Mouse (Mus musculus) liver, embryonic 15.5 days (tissue): ENCODE measurements around the gene Serinc2. TPM values are rescaled to one million over a fixed set of nuclear protein-coding genes. Genes with fewer than 3 reads are reported as not detected.
"Not testable (repeated sequence)": the region's sequence is repeated elsewhere in the genome, so short reads cannot be mapped to it uniquely, and the experiment has no call there.

Experiments used
- ATAC-seq: fragments of 200-750 bp; cut with Nextera tagmentation; 2 replicates; pipeline ENCODE4 v1.8.0; 2017; ENCODE audit warnings: moderate number of reproducible peaks, mild to moderate bottlenecking, moderate library complexity; ENCODE audit not compliant: insufficient read depth
- H3K27ac ChIP-seq: fragments of 300-500 bp; sonication (generic); replicated peaks from 2 replicates; pipeline ENCODE4 v1.5.1; 2015; ENCODE audit warnings: mild to moderate bottlenecking, inconsistent platforms
- H3K27me3 ChIP-seq: fragments of 300-500 bp; sonication (generic); 2 replicates; pipeline ENCODE4 v1.6.1; 2015; ENCODE audit warnings: mild to moderate bottlenecking, inconsistent platforms
- H3K36me3 ChIP-seq: fragments of 300-500 bp; sonication (generic); replicated peaks from 2 replicates; pipeline ENCODE4 v1.6.1; 2015; ENCODE audit warnings: moderate library complexity, mild to moderate bottlenecking, inconsistent platforms
- H3K4me1 ChIP-seq: fragments of 300-500 bp; sonication (generic); replicated peaks from 2 replicates; pipeline ENCODE4 v1.6.1; 2015; ENCODE audit warnings: inconsistent platforms
- H3K4me2 ChIP-seq: fragments of 300-500 bp; sonication (generic); 2 replicates; pipeline ENCODE4 v1.6.1; 2015; ENCODE audit warnings: moderate library complexity, mild to moderate bottlenecking, inconsistent platforms
- H3K4me3 ChIP-seq: fragments of 300-500 bp; sonication (generic); replicated peaks from 2 replicates; pipeline ENCODE4 v1.5.1; 2015; ENCODE audit warnings: mild to moderate bottlenecking, inconsistent platforms
- H3K9ac ChIP-seq: fragments of 300-500 bp; sonication (generic); 2 replicates; pipeline ENCODE4 v1.6.1; 2015; ENCODE audit warnings: moderate library complexity, mild to moderate bottlenecking, inconsistent platforms
- H3K9me3 ChIP-seq: fragments of 300-500 bp; sonication (generic); replicated peaks from 2 replicates; pipeline ENCODE4 v1.6.1; 2016; ENCODE audit warnings: inconsistent platforms
- WGBS: fragments of 180-500 bp; shearing (Covaris S2); methylation state at CpG from one replicate; pipeline ENCODE4 v1.1.7; 2015; ENCODE audit warnings: mixed read lengths; ENCODE audit not compliant: insufficient replicate concordance; 5-methylcytosine and 5-hydroxymethylcytosine counted together
- polyA plus RNA-seq: library from polyadenylated mRNA; unstranded; fragments of >200 nt; fragmentation: Nextera tagmentation; extraction: Ambion mirVana; gene quantifications from 2 replicates; pipeline ENCODE4 v1.2.1, GENCODE M21; 2015

Gene Serinc2
- polyA plus RNA-seq, 1 experiment from 2014 or later: 1.3 TPM

DNA sequence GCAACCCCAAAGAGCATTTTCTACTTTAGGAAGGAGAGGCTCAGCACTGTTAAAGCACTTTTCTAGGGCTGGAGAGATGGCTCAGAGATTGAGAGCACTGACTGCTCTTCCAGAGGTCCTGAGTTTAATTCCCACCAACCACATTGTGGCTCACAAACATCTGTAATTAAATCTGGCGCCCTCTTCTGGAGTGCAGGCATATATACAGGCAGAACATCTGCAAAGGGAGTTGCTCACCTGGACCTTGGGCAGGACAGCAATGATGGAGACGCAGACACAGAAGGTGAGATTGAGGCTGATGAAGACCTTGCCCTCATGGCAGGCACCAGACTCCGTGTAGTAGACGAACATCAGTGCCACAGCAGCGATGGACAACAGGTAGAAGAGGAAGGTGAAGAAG is 18.6 kb downstream of the Serinc2 start:
- H3K4me1 ChIP-seq: peaks cover 8% of the 10 kb centered on the region; the same call in 1 of the 2 replicates
- H3K27ac ChIP-seq: no peak overlapping the region
- no peaks in the 10 kb centered on the region for H3K36me3 ChIP-seq
- H3K27me3 ChIP-seq: peaks cover 43% of the 10 kb centered on the region
- WGBS: 21% methylated on average over 5 of the region's 5 CpGs
- H3K4me3 ChIP-seq: no peak overlapping the region
- no peaks in the 10 kb centered on the region for H3K9me3 ChIP-seq
- no peak overlapping the region for H3K9ac ChIP-seq
- H3K4me2 ChIP-seq: no peak overlapping the region
- ATAC-seq: no peak

DNA sequence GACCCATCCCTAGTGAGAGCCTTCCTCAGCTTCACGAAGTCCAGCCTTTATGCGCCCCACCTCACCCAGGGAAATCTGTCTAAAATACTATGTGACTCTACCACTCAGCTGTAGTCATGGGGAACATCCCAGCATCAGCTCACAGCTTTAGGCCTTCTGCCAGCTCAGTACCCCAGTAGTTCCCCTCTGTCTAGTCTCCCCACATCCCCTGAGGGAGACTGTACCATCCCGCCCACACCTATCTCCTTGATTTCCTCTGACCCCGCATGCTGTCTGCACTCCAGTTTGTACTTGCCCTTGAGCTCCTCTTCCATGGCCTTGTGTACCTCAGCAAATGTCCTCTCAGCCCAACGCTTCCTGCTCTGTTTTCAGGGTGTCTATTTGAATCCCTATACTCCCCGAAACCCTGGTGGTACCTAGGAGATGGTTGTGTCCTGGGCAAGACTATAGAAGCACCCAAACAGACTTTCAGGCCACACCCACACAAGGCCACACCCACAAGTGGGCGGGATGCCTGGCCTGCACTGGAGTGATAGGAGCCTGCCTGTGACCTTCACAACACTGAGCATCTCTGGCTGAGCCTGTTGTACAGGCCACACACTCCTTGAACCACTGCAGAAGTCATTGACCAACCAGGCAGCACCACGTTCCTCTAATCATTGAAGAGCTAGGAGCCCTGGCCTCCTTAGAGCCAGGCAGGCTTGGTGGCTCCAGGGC is 26.4 kb downstream of the Serinc2 start:
- Histone ChIP-seq H3K9me3 (no peaks in the 10 kb centered on the region), H3K27ac (peak overlapping the region; percentile 97), H3K4me2 (peak overlapping the region; percentile 71), H3K4me3 (peak overlapping the region; percentile 60), H3K36me3 (no peaks in the 10 kb centered on the region), H3K27me3 (peaks cover 3% of the 10 kb centered on the region), H3K9ac (peak overlapping the region; percentile 60), H3K4me1 (peaks cover 40% of the 10 kb centered on the region)
- WGBS: 44% methylated on average over 8 of the region's 8 CpGs
- ATAC-seq: peak; percentile 97

GRCm38 (mm10) chr4:130251763-130252162 is 27.2 kb downstream of the Serinc2 start:
- WGBS: 33% methylated on average over 3 of the region's 3 CpGs
- H3K27ac ChIP-seq: peak overlapping the region; percentile 97
- peaks cover 40% of the 10 kb centered on the region for H3K4me1 ChIP-seq
- ATAC-seq: no peak
- H3K9me3 ChIP-seq: no peaks in the 10 kb centered on the region
- H3K9ac ChIP-seq: peak overlapping the region; percentile 60
- peaks cover 11% of the 10 kb centered on the region for H3K27me3 ChIP-seq
- H3K36me3 ChIP-seq: no peaks in the 10 kb centered on the region
- H3K4me3 ChIP-seq: peak overlapping the region; percentile 60
- H3K4me2 ChIP-seq: peak overlapping the region; percentile 71

DNA sequence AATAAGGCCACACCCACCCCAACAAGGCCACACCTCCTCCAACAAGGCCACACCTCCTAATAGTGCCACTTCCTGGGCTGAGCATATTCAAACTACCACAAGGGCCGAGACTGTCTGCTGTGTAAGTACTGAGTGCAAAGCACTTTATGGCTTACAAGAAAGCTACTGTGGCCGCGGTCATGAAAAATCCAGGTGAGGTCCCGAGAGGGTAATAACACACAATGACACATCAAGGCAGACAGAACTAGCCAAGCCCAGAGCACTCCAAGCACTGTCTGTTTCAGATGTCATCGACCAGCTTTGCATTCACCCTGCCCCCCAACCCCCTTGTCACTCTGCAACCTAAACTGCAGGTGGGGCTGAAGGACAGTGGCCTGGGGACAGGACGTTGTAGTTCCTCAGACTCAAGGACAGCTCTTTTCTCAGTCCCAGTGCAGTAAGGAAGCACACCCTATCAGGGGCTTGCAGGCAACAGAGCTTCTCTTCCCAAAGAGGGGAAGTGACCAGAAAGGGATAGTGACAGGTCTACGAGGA is 27.8 kb downstream of the Serinc2 start:
- Histone ChIP-seq H3K36me3 (no peaks in the 10 kb centered on the region), H3K9ac (peak overlapping the region; percentile 60), H3K27me3 (peaks cover 17% of the 10 kb centered on the region), H3K4me2 (peak overlapping the region; percentile 71), H3K9me3 (no peaks in the 10 kb centered on the region), H3K4me1 (peaks cover 45% of the 10 kb centered on the region), H3K27ac (peak overlapping the region; percentile 97), H3K4me3 (peak overlapping the region; percentile 60)
- 21% methylated on average over 7 of the region's 7 CpGs for WGBS
- no peak for ATAC-seq

GRCm38 (mm10) chr4:130248636-130249035 is 30.4 kb downstream of the Serinc2 start:
- H3K9me3 ChIP-seq: no peaks in the 10 kb centered on the region
- 58% methylated on average over 3 of the region's 3 CpGs for WGBS
- no peak overlapping the region for H3K4me3 ChIP-seq
- H3K36me3 ChIP-seq: no peaks in the 10 kb centered on the region
- no peak for ATAC-seq
- no peak overlapping the region for H3K9ac ChIP-seq
- no peak overlapping the region for H3K4me2 ChIP-seq
- peaks cover 63% of the 10 kb centered on the region for H3K4me1 ChIP-seq
- no peak overlapping the region for H3K27ac ChIP-seq
- H3K27me3 ChIP-seq: peaks cover 28% of the 10 kb centered on the region

GRCm38 (mm10) chr4:130246132-130246531 is 32.9 kb downstream of the Serinc2 start:
- no peak overlapping the region for H3K4me3 ChIP-seq
- no peak overlapping the region for H3K27ac ChIP-seq
- H3K4me2 ChIP-seq: no peak overlapping the region
- no peaks in the 10 kb centered on the region for H3K36me3 ChIP-seq
- peaks cover 58% of the 10 kb centered on the region for H3K4me1 ChIP-seq
- H3K9me3 ChIP-seq: no peaks in the 10 kb centered on the region
- ATAC-seq: no peak
- no peak overlapping the region for H3K9ac ChIP-seq
- 1% methylated on average over 6 of the region's 6 CpGs for WGBS
- H3K27me3 ChIP-seq: peaks cover 28% of the 10 kb centered on the region

DNA sequence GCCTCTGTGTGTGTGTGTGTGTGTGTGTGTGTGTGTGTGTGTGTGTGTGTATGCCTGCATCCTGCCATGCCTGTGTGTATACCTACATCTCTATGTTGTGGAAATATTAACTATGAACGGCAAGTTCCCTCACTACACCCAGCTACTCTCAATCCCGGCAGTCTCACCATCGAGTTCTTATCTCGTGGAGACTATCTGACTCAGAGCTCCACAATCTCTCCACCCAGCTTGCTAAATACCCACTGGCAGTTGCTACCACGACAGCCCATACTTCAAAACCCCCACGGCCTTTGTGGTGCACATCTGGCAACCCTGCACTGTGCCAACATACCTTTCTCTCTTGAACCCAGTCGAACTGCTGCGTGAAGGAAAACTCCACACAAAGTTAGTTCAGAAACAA is 34.3 kb downstream of the Serinc2 start:
- H3K27me3 ChIP-seq: peaks cover 28% of the 10 kb centered on the region
- peak overlapping the region; percentile 54 for H3K4me2 ChIP-seq
- H3K9me3 ChIP-seq: no peaks in the 10 kb centered on the region
- no peak overlapping the region for H3K9ac ChIP-seq
- H3K4me1 ChIP-seq: peaks cover 52% of the 10 kb centered on the region
- H3K27ac ChIP-seq: peak overlapping the region; percentile 78
- ATAC-seq: no peak
- peak overlapping the region; percentile 41 for H3K4me3 ChIP-seq
- WGBS: 26% methylated on average over 8 of the region's 8 CpGs
- no peaks in the 10 kb centered on the region for H3K36me3 ChIP-seq

DNA sequence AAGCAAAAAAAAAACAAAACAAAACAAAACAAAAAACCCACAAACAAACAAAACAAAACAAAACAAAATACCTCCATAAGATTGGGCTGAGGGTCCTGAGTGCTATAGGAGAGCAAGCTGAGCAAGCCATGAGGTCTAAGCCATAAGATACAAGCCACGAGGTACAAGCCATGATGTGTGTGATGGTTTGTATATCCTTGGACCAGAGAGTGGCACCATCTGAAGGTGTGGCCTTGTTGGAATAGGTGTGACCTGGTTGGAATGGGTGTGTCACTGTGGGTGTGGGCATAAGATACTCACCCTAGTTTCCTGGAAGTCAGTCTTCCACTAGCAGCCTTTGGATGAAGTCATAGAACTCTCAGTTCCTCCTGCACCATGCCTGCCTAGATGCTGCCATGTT is 35.4 kb downstream of the Serinc2 start:
- peaks cover 28% of the 10 kb centered on the region for H3K27me3 ChIP-seq
- H3K27ac ChIP-seq: peak overlapping the region; percentile 80
- H3K36me3 ChIP-seq, H3K9me3 ChIP-seq, H3K9ac ChIP-seq: not testable (repeated sequence)
- peak overlapping the region; percentile 54 for H3K4me2 ChIP-seq
- ATAC-seq: peak; percentile 58
- peaks cover 52% of the 10 kb centered on the region for H3K4me1 ChIP-seq
- H3K4me3 ChIP-seq: peak overlapping the region; percentile 41
- 24% methylated on average over 1 of the region's 1 CpGs for WGBS

DNA sequence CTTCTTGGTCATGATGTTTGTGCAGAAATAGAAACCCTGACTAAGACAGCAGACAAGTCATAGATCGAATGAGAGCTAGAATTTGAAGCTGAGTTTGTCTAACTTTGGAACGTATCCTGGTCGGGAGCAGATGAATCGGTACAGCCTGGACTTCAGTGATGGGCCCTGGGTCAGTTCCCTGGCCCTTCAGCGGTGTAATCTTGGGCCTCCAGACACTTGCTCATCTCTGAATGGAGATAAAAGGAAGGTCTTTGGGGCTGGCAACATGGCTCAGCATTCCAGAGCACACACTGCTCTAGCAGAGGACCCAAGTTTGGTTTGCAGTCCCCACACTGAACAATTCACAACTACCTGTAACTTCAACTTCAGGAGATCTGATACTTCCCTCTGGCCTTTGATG is 36.0 kb downstream of the Serinc2 start:
- WGBS: 64% methylated on average over 5 of the region's 5 CpGs

DNA sequence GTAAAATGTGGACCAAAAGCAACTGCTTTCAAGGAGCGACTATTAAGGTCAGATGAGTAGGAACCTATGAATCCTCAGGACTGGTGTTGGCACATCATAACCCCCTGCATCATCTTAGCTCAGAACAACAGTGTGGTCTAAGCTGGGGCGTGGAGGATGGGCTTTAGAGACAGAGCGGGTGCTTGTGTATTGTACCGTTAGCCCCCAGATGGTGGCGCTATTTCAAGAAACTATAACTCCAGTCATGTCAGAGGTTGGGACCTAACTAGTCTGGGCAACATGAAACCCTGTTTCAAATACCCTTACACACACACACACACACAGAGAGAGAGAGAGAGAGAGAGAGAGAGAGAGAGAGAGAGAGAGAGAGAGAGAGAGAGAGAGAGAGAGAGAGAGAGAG is 38.3 kb downstream of the Serinc2 start:
- no peak for ATAC-seq
- 26% methylated on average over 5 of the region's 5 CpGs for WGBS
- Histone ChIP-seq H3K4me1 (peaks cover 42% of the 10 kb centered on the region), H3K27me3 (peaks cover 7% of the 10 kb centered on the region; the same call in 1 of the 2 replicates), H3K9ac (no peak overlapping the region), H3K27ac (no peak overlapping the region), H3K4me3 (no peak overlapping the region), H3K9me3 (no peaks in the 10 kb centered on the region), H3K36me3 (no peaks in the 10 kb centered on the region), H3K4me2 (no peak overlapping the region)

More for the DNA sequence above, 36.0 kb downstream of the Serinc2 start:
- H3K4me3 ChIP-seq: peak overlapping the region; percentile 41
- peak overlapping the region; percentile 80 for H3K27ac ChIP-seq
- peak; percentile 83 for ATAC-seq
- H3K36me3 ChIP-seq: no peaks in the 10 kb centered on the region
- H3K9ac ChIP-seq: peak overlapping the region; percentile 43; the same call in 1 of the 2 replicates
- peak overlapping the region; percentile 54 for H3K4me2 ChIP-seq
- no peaks in the 10 kb centered on the region for H3K9me3 ChIP-seq
- H3K27me3 ChIP-seq: peaks cover 28% of the 10 kb centered on the region
- peaks cover 52% of the 10 kb centered on the region for H3K4me1 ChIP-seq

DNA sequence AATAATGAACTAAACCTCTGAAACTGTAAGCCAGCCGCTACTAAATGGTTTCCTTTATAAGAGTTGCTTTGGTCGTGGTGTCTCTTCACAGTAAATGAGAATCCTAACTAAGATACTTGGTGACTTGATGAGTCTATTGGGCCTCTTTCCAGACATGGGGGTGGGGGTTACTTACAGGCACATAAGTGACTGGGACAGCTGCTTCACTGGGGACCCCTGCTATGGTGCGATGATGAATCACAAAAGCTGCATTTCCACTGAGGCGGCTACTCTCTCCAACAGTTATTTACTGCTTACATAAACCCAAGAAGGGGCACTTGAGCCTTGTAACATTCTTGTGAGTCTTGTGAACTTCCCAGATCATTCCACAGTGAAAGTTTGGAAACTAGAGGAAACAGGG is 41.4 kb downstream of the Serinc2 start:
- no peak for ATAC-seq
- H3K4me1 ChIP-seq: peaks cover 12% of the 10 kb centered on the region
- no peaks in the 10 kb centered on the region for H3K27me3 ChIP-seq
- H3K27ac ChIP-seq: no peak overlapping the region
- H3K36me3 ChIP-seq: no peaks in the 10 kb centered on the region
- H3K9me3 ChIP-seq: no peaks in the 10 kb centered on the region
- H3K4me3 ChIP-seq: no peak overlapping the region
- no peak overlapping the region for H3K9ac ChIP-seq
- no peak overlapping the region for H3K4me2 ChIP-seq
- 71% methylated on average over 4 of the region's 4 CpGs for WGBS
